In genomic region chr17:37049570-37050310, GRCm38 (mm10) we compare ENCODE assay signal across 8 mouse cellular contexts. TPM values are rescaled to one million over a fixed set of nuclear protein-coding genes. Genes with fewer than 3 reads are reported as not detected.
A peak's percentile ranks its signal among the peaks of the same experiment; 100 is the strongest.
DNase-seq lines count a peak whose midpoint lies in the region; ATAC-seq lines count a peak whose summit lies in the region.

No protein-coding gene starts in this region.

- peak; percentile 77 for DNase-seq in Muller cell, postnatal 12 days (ENCODE audit: inconsistent ontology term)
- DNase-seq in cerebellum, postnatal 25 days = peak; percentile 89 to 94
- peak; percentile 40 for DNase-seq in gastrocnemius, adult 18-20 months (ENCODE audit: low spot score)
- peak; percentile 81 to 84 for DNase-seq in layer of hippocampus, postnatal 36 days
- DNase-seq in lung, postnatal 14 days = peak; percentile 76
- DNase-seq in retina, embryonic 14.5 days (ENCODE audit: low spot score) = peak; percentile 82
- peak; percentile 75 for DNase-seq in urinary bladder, postnatal 14 days (ENCODE audit: low spot score)

- H3K36me3 ChIP-seq in hindbrain, embryonic 13.5 days = peaks cover 16% of the 10 kb centered on the region

- 2% methylated on average over 39 of the region's 39 CpGs for WGBS in hindbrain, embryonic 13.5 days

- peak overlapping the region; percentile 86 for H3K4me3 ChIP-seq in hindbrain, embryonic 13.5 days

- H3K4me1 ChIP-seq in hindbrain, embryonic 13.5 days (replicated peaks) = peaks cover 68% of the 10 kb centered on the region

- H3K27me3 ChIP-seq in hindbrain, embryonic 13.5 days = peaks cover 4% of the 10 kb centered on the region; the same call in 1 of the 2 replicates

- peak overlapping the region; percentile 90 for H3K27ac ChIP-seq in hindbrain, embryonic 13.5 days

- ATAC-seq in hindbrain, embryonic 13.5 days (ENCODE audit: low FRiP score) = peak; percentile 5

- peak overlapping the region; percentile 93 for H3K9ac ChIP-seq in hindbrain, embryonic 13.5 days

- H3K9me3 ChIP-seq in hindbrain, embryonic 13.5 days = no peaks in the 10 kb centered on the region

- peak overlapping the region; percentile 88 for H3K4me2 ChIP-seq in hindbrain, embryonic 13.5 days

RNA-seq across cellular contexts. Expression of gene Gabbr1, which starts 4.0 kb away (rescaled TPM):
- 1 to 10 TPM; 5.5 to 8.2 TPM for total RNA-seq in gastrocnemius, adult 18-20 months (2021)
- 55.6 and 57.0 TPM in 2 replicates for polyA plus RNA-seq in hindbrain, embryonic 13.5 days (2015; fragmentation: Nextera tagmentation; extraction: Ambion mirVana)
- total RNA-seq in layer of hippocampus, postnatal 36 days (2021) = 100 to 1,000 TPM; 688 to 703 TPM

RNA-seq across cellular contexts. Expression of gene Mog, which starts 26.5 kb away (rescaled TPM):
- not detected for total RNA-seq in gastrocnemius, adult 18-20 months (2021)
- polyA plus RNA-seq in hindbrain, embryonic 13.5 days (2015; fragmentation: Nextera tagmentation; extraction: Ambion mirVana) = 1.3 and 2.1 TPM in 2 replicates
- total RNA-seq in layer of hippocampus, postnatal 36 days (2021) = 10 to 100 TPM; 67.6 to 72.6 TPM

RNA-seq across cellular contexts. Expression of gene Olfr90, which starts 38.6 kb away (rescaled TPM):
- total RNA-seq in gastrocnemius, adult 18-20 months (2021) = not detected
- polyA plus RNA-seq in hindbrain, embryonic 13.5 days (2015; fragmentation: Nextera tagmentation; extraction: Ambion mirVana) = not detected in 2 replicates
- not detected for total RNA-seq in layer of hippocampus, postnatal 36 days (2021)

RNA-seq across cellular contexts. Expression of gene Olfr91, which starts 48.3 kb away (rescaled TPM):
- total RNA-seq in gastrocnemius, adult 18-20 months (2021) = not detected
- not detected in 2 replicates for polyA plus RNA-seq in hindbrain, embryonic 13.5 days (2015; fragmentation: Nextera tagmentation; extraction: Ambion mirVana)
- not detected for total RNA-seq in layer of hippocampus, postnatal 36 days (2021)

RNA-seq across cellular contexts. Expression of gene Zfp57, which starts 48.8 kb away (rescaled TPM):
- not detected for total RNA-seq in gastrocnemius, adult 18-20 months (2021)
- polyA plus RNA-seq in hindbrain, embryonic 13.5 days (2015; fragmentation: Nextera tagmentation; extraction: Ambion mirVana) = 270 and 287 TPM in 2 replicates
- 10 to 100 TPM; 15.9 to 18.1 TPM for total RNA-seq in layer of hippocampus, postnatal 36 days (2021)

Comparison
In these comparisons a context has a peak if more than half of its experiments do, and no peak if none do; other contexts are left out.
1. Peak in every context shown above with its lines: DNase-seq, ATAC-seq, H3K4me3 ChIP-seq and H3K27ac ChIP-seq.
2. DNase-seq: peak in every context shown above with its lines; median percentile 92 in cerebellum, postnatal 25 days; 82 in layer of hippocampus, postnatal 36 days; 82 in retina, embryonic 14.5 days; 77 in Muller cell, postnatal 12 days; 76 in lung, postnatal 14 days; 75 in urinary bladder, postnatal 14 days; 40 in gastrocnemius, adult 18-20 months.
3. RNA of gene Gabbr1, which starts 4.0 kb away (total RNA-seq): 688 to 703 TPM in layer of hippocampus, postnatal 36 days; 5.5 to 8.2 TPM in gastrocnemius, adult 18-20 months; every median in the first group is over 10 times any median in the second.
4. RNA of gene Mog, which starts 26.5 kb away (total RNA-seq): 67.6 to 72.6 TPM in layer of hippocampus, postnatal 36 days; not detected in gastrocnemius, adult 18-20 months; every median in the first group is over 10 times any median in the second.